Mouse (Mus musculus): ENCODE measurements around the gene Lrrc57.

The Lrrc57 gene

DNA sequence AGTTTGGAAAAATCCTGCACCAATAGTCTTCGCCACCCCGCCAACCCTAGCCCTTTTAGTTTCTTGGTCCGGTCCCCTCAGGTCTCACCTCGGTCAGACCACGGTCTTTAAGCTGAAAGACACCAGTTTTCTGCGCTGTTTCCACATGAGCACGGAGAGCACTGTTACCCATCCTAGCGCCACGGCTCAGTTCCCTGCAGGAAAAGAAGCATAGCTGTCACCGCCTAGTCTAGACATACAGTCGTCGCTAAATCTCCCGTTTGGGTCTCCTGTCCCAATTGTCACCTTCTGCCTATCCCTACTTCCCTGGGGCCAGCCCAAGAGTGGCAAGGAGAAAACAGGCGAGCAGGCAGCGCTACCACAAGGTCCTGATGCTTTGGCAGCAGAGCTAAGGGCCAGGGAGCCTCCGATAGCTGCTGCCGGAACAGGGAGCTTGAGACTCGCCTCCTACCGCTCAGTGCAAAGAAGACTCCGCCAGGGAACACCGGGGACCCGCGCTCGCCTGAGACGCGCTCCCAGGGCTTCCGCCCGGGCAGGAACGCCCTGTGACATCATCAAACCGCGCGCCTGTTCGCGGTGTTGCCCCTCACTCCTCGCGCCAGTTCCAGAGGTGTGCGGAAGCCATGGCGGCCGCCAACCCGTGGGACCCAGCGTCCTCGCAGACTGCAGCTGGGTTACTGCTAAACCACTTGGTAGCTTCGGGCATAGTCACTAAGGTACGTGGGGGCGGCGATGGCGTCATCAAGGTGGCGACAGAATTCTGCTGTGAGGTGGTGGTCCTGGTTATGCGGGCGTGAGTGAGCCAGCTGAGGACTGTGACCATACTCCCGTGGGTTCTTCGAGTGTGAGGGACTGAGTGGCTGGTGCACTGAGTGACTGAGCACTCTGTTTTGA lies at the start of gene Lrrc57, which contains the start of gene Haus2:
Gene Lrrc57, minus strand, starts transcription at position 691 of the 894 bp plus-strand sequence.
Gene Haus2, plus strand, starts transcription at position 554 of the 894 bp plus-strand sequence.
- peak; percentile 83 to 89 for DNase-seq (ENCODE audit: low spot score in 2 of 2)

GRCm38 (mm10) chr2:120658486-120658885 lies 49.2 kb upstream of the Lrrc57 start:
- no peak for DNase-seq (ENCODE audit: low spot score in 2 of 2)

DNA sequence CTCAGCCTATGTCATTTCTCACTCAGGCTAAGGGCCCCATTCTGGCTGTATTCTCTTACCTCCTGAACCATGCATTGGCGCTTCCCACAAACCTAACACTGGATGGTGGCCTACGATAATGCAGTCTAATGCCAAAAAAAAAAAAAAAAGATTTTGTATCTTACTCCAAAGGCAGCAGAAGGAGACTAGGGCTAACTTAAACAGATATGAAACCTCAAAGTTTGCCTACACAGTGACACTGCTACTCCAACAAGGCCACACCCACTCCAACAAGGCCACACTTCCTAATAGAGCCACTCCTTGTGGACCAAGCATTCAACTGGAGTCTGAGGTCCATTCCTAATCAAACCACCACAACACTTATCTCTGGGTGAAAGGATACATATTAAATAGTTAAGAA lies 47.4 kb upstream of the Lrrc57 start:
- no peak for DNase-seq (ENCODE audit: low spot score in 2 of 2)

GRCm38 (mm10) chr2:120655905-120656304 lies 46.6 kb upstream of the Lrrc57 start:
- no peak for DNase-seq (ENCODE audit: low spot score in 2 of 2)

- DNase-seq (ENCODE audit: low spot score in 2 of 2) = no peak
Measured at GRCm38 (mm10) chr2:120654693-120655092, 45.4 kb upstream of the Lrrc57 start.

GRCm38 (mm10) chr2:120652925-120653284 lies 43.6 kb upstream of the Lrrc57 start:
- DNase-seq (ENCODE audit: low spot score in 2 of 2) = no peak

DNA sequence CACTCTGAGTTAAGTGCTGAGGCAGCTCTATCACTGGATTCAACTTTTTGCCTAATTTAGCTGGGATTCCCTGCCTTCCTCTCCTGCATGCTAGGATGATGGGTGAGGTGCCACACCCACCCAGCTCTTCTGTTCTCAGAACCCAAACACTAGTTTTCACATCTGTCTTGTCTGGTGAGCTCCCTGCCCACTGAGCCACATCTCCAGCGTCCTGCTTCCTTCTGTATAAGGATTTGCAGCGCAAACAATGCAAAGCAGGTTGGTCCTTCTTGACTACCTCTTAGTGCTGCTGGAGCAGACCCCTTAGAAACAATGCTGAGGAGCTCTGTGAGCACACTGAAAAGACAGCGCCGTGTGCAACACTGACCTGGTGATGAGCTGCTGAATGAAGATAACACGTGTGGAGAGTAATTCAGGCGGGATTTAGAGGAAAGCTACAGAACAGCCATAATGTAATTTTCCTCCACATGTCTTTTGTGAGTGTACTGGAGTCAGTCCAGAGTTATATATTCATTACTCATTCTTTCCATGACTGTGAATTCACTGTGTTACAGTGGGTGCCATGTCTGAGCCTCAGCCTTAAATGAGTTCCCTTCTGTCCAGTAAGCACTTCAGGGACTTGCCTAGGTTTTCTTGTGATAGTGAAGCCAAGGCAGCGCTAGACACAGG lies 43.1 kb upstream of the Lrrc57 start:
- DNase-seq (ENCODE audit: low spot score in 2 of 2) = no peak

- DNase-seq (ENCODE audit: low spot score in 2 of 2) = no peak
Measured at GRCm38 (mm10) chr2:120646777-120647176, 37.5 kb upstream of the Lrrc57 start.

DNA sequence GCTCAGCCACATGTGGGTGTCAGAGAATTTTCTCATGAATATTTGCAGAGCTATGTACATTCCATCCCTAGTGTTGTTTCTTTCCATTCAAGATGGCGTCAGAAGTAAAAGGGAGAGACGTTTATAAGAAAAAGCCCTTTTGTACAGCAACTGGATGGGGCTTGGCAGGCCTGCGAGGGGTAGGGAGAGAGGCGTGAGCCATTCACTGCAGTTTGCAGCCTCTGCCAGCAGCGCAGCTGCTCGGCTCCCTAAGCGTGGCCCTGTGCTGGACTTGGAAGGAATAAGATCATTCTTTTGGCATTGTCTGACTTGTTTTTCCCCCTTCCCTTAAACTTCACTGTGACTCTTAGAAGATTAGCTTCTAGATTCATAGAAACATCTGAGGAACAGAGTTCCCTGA lies 34.5 kb upstream of the Lrrc57 start:
- DNase-seq (ENCODE audit: low spot score in 2 of 2) = no peak

DNA sequence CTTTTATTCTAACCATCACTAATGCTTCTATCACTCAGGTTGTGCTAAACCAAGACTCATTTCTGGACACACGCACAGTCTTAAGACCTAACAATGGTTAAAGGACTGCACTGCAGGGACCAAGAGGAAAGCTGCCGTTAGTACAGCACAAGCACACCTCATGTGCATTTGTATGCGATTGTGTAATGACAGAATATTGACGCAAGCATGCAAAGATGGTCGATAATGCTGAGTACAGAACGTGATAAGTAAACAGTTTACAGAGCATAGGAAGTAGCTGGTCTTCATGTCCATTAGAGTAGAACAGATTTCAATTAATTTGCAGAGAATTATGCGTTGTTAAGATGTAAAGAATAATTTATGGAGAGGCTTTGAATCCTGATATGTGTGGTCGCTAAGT lies 31.5 kb upstream of the Lrrc57 start:
- DNase-seq (ENCODE audit: low spot score in 2 of 2) = no peak

DNA sequence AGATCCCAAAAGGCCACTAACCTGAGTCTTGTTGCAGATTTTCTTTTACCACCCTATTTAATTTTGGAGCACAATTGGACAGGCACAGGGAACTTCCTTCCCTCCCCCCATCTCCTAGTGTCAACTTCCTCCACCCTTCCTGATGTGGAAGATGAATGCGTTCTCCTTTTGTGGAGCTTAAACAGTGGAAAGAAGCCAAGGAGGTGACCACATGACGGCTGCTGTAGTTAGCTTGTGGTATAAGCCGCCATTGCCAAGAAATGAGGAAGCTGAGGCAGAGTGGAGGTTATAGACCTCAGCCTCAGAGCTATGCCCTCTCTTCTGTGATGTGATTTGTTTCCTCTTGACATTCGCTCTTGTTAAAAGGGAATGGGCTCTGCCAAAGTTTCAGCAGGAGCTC lies 22.6 kb upstream of the Lrrc57 start:
- DNase-seq (ENCODE audit: low spot score in 2 of 2) = peak in 1 of 2 experiments; percentile 12

- no peak for DNase-seq (ENCODE audit: low spot score in 2 of 2)
Measured at GRCm38 (mm10) chr2:120631521-120631920, 22.2 kb upstream of the Lrrc57 start.

- DNase-seq (ENCODE audit: low spot score in 2 of 2) = no peak
Measured at GRCm38 (mm10) chr2:120630655-120631054, 21.3 kb upstream of the Lrrc57 start.

GRCm38 (mm10) chr2:120630246-120630645 lies 20.9 kb upstream of the Lrrc57 start:
- no peak for DNase-seq (ENCODE audit: low spot score in 2 of 2)

GRCm38 (mm10) chr2:120628886-120629735 lies 19.8 kb upstream of the Lrrc57 start, which contains the start of gene Stard9:
Gene Stard9, plus strand, starts transcription at chr2:120629121.
- peak; percentile 98 to 99 for DNase-seq (ENCODE audit: low spot score in 2 of 2)

GRCm38 (mm10) chr2:120628076-120628865 lies 19.0 kb upstream of the Lrrc57 start:
- no peak for DNase-seq (ENCODE audit: low spot score in 2 of 2)

- no peak for DNase-seq (ENCODE audit: low spot score in 2 of 2)
Measured at GRCm38 (mm10) chr2:120622920-120623319, 13.6 kb upstream of the Lrrc57 start.

DNA sequence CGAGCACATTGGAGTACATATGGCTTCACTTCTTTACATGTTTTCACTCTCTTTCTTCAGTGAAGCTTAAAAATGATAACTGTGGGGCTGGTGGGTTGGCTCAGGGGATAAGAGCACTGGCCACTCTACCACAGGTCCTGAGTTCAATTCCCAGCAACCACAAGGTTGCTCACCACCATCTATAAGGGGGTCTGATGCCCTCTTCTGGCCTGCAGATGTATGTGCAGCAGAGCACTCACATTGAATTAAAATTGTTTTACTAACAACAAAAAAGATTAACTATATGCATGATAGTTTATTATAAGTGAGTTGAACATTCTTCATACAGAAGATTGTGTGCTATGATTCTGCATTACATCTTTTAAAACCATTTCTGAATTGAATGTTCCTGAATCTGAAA lies 10.2 kb upstream of the Lrrc57 start:
- DNase-seq (ENCODE audit: low spot score in 2 of 2) = no peak

DNA sequence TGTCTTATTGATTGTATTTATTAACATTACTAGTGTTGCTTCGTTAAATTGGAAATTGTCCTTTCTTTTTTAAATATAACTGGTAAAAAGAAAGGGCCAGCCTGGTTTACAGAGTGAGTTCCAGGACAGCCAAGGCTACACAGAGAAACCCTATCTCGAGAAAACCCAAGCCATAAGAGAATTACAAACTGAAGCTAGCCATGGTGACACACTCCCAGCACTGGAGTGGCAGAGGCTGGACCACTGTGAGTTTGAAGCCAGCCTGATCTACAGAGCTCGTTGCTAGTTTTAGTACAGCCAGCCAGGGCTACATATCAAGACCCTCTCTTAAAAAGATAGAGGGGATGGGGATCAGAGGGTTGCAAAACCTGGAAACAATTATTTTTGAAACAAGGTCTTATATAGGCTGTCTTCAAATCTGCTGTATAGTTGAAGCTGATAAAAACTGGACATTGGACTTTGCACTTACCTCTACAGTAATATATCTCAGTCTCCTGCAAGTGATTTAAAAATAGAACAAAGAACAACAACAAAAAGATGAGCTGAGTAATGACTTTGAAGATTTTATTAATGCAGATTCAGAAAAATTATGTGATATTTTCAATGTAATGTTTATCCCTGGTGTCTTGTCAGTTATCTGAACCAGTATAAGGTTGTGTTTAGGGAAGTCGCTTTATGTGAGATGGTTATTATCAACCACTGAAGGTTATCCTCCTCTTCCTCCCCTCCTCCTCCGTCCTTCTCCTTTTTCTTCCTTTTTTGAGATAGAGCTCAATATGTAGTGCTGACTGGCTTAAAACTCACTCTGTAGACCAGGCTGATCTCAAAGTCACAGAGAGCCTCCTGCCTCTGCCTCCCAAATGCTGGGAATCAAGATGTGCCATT lies 7.2 kb upstream of the Lrrc57 start:
- DNase-seq (ENCODE audit: low spot score in 2 of 2) = no peak

DNA sequence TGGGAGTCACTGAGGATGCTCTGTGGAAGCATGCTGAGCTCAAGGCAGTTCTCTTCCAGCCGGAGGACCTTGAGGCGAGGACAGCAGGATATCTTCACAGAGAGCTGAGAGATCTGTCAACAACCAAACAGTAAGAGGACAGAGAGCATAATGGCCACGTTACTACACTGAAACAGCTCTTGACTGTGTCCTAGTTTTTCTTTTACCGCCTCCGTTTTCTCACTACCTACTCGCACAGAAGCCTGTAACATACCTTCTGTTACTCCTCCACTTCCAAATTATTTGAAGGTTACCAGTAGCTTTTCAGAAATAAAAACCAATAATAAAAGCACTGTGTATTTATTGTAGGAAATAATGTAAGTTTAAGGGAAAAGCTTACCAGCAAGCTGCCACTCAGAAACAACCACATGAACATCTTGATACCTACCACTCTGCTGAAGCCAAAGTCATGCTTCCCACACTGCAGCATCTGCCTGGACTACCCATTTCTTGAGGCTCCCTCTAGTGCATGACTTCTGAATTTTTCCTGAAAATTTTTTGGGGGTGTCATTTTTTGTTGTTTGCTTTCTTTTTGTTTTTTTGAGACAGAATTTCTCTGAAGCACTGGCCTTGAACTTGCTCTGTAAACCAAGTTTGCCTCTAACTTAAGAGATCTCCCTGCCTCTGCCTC lies 3.2 kb downstream of the Lrrc57 start:
- DNase-seq (ENCODE audit: low spot score in 2 of 2) = peak in 1 of 2 experiments; percentile 6

Data from natural killer cell, adult 2 months (primary cell).